Mouse (Mus musculus) right cerebral cortex, postnatal 14 days (tissue): ENCODE results near the gene Klra10.
"Not testable (repeated sequence)": the region's sequence is repeated elsewhere in the genome, so short reads cannot be mapped to it uniquely, and the experiment has no call there.

Experiments used
- DNase-seq: peaks from one replicate; pipeline ENCODE4 v3.0.0; 2022

Klra10 gene

GRCm38 (mm10) chr6:130281828-130282227 is at the start of gene Klra10:
Gene Klra10 (minus strand): TSS chr6:130281928.
- DNase-seq, result not testable (repeated sequence)

DNA sequence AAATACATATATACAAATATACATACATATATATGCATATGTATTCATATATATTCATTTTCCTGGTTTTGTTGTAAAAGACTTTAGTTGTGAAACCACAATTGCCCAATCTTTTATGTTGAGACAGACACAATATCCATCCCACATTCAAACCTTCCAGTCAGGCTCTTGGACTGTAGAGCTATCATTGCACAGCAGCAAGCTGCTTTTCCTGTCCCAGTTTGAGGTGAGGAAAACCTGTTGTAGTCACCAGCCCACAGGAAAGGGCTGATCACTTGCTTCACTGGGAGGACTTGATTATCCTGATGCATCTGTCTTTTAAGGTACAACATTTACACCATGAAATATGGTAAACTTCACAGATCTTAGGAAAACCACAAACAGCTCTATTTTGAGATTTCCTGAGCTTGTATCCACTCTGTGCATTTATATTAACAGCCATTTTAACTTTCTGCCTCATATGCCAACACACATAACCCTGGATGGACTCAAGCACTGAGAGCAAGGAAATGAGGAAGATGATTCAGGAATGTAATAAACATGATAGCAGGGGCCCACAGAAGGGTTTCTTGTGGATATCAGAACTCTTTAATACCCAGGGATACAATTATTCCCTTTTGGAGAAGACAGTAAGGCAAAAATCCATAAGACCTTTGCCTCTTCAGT is 6.4 kb upstream of the Klra10 start:
- no peak for DNase-seq

DNA sequence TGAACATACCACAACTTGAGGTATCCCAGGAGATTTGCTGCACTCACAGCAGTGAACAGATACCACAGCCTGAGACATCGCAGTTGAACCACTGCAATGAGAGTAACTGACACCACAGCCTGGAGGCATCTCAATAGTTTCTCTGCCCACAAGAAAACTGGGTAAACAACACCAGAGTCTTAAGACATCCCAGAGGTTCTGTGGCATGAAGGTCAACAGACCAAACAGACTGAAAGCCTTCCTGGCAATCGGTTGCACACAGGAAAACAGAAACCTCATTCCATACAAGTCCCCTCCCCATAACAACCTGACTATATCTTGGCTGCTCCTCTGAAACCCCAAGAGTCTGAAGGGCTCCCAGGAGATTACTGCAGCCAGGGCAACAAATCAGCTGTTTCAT is 26.4 kb downstream of the Klra10 start:
- no peak for DNase-seq

DNA sequence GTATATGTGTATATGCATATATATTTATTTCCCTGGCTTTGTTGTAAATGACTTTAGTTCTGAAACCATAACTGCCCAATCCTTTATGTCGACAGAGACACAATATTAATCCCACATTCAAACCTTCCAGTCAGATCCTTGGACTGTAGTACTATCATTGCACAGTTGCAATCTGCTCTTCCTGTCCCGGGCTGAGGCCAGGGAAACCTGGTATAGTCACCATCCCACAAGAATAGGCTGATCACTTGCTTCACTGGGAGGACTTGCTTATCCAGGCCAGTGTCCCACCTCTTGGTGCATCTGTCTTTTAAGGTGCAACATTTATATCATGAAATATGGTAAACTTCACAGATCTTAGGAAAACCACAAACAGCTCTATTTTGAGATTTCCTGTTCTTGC is 44.2 kb downstream of the Klra10 start:
- no peak for DNase-seq

DNA sequence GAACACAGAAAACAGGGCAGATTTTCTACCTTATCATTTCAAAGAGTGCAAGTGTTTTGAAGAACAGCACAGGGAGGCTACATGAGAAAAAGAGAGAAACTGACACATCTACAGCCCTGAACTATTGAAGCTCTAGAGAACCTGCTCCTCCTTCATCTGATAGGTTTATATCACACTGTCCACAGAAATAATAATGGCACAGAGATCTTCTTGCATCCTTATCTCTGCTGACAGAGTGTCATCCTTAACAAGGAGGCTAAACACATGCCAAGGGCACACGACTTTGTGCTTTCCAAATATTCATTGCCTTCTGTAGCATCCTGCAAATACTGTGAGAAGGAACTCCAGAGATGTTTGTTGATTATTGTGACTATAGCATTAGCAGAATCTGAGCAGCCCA is 45.1 kb downstream of the Klra10 start:
- DNase-seq, result no peak

DNA sequence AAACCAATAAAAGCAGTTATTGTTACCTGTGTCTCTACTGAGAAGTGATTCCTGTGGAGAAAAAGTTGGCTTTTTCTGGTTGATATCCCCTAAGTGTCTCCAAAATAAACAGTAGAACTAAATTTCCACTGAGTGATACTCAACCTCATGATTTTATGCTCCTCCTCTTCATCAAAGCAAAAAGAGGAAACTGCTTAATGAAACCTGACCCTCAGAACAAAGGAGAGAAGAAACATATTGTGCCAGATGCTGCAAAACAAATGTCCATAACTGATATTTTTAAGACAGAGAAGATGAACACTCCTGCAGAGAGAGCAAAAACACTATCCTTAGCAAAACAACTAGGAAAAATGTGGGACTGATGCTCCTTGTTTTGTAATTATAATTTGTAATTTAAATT is 48.5 kb downstream of the Klra10 start, which contains the start of gene Klra7:
TSS of gene Klra7 (minus strand) at position 101 of the 400 bp plus-strand sequence.
- no peak for DNase-seq
